Mouse (Mus musculus): Measurements from ENCODE around the gene Prkn.

DNA sequence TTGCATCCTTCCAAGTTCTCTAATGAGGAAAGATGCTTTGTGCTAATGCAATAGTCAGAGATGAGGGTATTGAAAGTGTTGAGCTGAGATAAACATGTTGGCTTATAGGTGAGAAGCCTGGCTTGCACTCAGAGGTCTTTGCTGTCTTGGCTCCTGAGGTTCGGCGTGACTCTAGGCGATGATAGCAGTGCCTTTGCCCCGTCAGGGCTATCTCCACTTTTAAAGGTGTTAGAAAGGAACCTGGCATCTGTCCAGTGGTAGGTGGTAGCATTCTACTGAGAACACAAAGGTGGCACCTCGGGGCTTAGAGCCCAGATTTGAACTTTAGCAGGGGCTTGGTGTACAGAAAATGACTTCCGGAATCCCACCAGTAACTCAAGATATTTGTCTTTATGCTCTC is 554.4 kb downstream of the Prkn start:
- TF ChIP-seq CHD2 (IDR thresholded peaks at IDR 0.05; ENCODE audit: low read depth, low read length) = no peak
- TF ChIP-seq HCFC1 (IDR thresholded peaks at IDR 0.05; ENCODE audit: borderline replicate concordance, insufficient read depth, low read length) = no peak
